Mouse (Mus musculus): ENCODE data around the gene Hook2.

Hook2 gene

GRCm38 (mm10) chr8:84973803-84974542 is 16.4 kb upstream of the Hook2 start:
- peak; percentile 67 for DNase-seq

GRCm38 (mm10) chr8:84974543-84975142 is 15.8 kb upstream of the Hook2 start:
- DNase-seq = no peak

GRCm38 (mm10) chr8:84975434-84975833 is 15.0 kb upstream of the Hook2 start:
- peak; percentile 80 for DNase-seq

- DNase-seq = peak; percentile 97
These were observed 14.2 kb upstream of the Hook2 start for GRCm38 (mm10) chr8:84976031-84976762.

GRCm38 (mm10) chr8:84976763-84977434 is 13.5 kb upstream of the Hook2 start:
- no peak for DNase-seq

GRCm38 (mm10) chr8:84977435-84978247 is 12.8 kb upstream of the Hook2 start:
- DNase-seq = peak; percentile 82

GRCm38 (mm10) chr8:84978248-84978940 is 12.0 kb upstream of the Hook2 start, which contains the start of gene Junb:
TSS of gene Junb (minus strand) at chr8:84978718.
- DNase-seq = peak; percentile 96

- peak; percentile 96 for DNase-seq
These were observed 10.6 kb upstream of the Hook2 start for GRCm38 (mm10) chr8:84979599-84980421.

- DNase-seq = peak; percentile 96
These were observed 9.6 kb upstream of the Hook2 start for GRCm38 (mm10) chr8:84980622-84981358.

GRCm38 (mm10) chr8:84981644-84982498 is 8.5 kb upstream of the Hook2 start:
- DNase-seq = peak; percentile 70

- DNase-seq = no peak
These were observed 7.8 kb upstream of the Hook2 start for GRCm38 (mm10) chr8:84982499-84983011.

- DNase-seq = peak; percentile 83
These were observed 5.9 kb upstream of the Hook2 start for GRCm38 (mm10) chr8:84984294-84985048.

GRCm38 (mm10) chr8:84985049-84985683 is 5.2 kb upstream of the Hook2 start:
- DNase-seq = no peak

GRCm38 (mm10) chr8:84985684-84986378 is 4.6 kb upstream of the Hook2 start:
- peak; percentile 98 for DNase-seq

- no peak for DNase-seq
These were observed 3.9 kb upstream of the Hook2 start for GRCm38 (mm10) chr8:84986379-84986945.

- DNase-seq = no peak
These were observed 3.0 kb upstream of the Hook2 start for GRCm38 (mm10) chr8:84987388-84987787.

All from kidney, postnatal 10 days (tissue).